Mouse (Mus musculus) central nervous system, embryonic 11.5 days (tissue): ENCODE results near the gene Patl1. TPM values are rescaled to one million over a fixed set of nuclear protein-coding genes. Genes with fewer than 3 reads are reported as not detected.

Experiments used
- polyA plus RNA-seq: library from polyadenylated mRNA; depleted of rRNA; stranded (reverse); fragments of >200 nt; gene quantifications from 2 replicates; pipeline ENCODE4 v1.2.3, GENCODE M21; 2012; rRNA removed

Patl1 gene
- 27.2 and 36.1 TPM in 2 replicates for polyA plus RNA-seq

DNA sequence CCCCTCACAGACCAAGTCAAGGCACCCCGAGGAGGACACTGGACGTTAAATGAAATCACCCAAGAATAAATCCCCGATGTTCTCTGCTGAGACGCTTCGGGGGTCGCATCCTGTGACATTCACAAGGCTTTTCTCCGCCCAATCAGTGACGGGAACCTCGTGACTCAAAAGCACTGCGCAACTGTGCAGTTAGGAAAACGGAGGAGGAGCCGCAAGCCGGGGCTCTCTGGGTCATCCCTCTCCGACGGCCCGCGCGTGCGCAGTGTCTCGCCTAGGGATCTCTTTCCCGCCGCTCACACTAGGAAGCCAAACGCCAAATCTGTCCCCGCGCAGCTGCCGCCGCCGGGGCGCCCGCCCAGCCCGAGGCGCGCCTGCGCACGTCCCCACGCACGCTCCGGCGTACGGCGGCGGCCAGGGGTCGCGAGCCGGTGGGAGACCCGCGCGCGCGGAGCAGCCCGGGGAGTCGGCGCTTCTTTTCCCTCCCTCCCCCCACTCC, at the start of gene Patl1:
TSS of gene Patl1 (plus strand) at position 363 of the 496 bp plus-strand sequence.

DNA sequence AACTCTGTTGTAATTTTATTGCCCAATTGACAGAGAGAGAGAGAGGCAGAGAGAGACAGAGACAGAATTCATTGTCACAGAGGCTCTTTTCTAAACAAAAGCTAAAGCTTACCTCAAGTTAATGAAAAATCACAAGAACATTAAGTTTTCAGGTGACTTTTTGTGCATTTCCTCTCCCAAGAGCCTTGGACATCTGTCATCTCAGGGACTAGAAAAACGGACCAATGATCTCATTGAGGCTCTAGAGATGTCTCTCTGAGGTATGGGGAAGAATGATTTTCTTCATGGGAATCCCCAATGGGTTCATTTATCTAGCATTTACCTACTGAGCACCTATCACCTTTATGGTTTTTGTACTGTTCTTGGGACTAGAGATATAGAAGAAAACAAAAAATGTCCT, 37.2 kb upstream of the Patl1 start, which contains the start of gene Olfr1419:
TSS of gene Olfr1419 (minus strand) at position 101 of the 400 bp plus-strand sequence.

DNA sequence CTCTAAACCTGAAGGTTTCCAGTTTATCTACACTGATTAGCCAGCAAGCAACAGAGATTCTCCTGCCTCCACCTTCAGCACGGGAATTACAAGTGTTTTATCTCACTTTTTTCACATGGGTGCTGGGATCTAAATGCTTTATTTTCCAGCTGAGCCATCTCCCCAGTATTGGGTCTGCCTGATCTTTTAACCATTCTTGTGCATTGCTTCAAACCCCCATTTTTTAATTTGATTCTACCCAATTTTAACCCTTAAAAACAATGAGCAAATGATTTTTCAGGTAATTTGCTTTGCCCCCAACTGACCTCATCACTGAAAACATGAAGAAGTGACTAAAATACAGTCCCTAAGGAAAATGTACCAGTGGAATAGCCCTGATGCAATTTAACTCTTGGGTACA, 25.9 kb upstream of the Patl1 start, which contains the start of gene Olfr1420:
TSS of gene Olfr1420 (plus strand) at position 301 of the 400 bp plus-strand sequence.

DNA sequence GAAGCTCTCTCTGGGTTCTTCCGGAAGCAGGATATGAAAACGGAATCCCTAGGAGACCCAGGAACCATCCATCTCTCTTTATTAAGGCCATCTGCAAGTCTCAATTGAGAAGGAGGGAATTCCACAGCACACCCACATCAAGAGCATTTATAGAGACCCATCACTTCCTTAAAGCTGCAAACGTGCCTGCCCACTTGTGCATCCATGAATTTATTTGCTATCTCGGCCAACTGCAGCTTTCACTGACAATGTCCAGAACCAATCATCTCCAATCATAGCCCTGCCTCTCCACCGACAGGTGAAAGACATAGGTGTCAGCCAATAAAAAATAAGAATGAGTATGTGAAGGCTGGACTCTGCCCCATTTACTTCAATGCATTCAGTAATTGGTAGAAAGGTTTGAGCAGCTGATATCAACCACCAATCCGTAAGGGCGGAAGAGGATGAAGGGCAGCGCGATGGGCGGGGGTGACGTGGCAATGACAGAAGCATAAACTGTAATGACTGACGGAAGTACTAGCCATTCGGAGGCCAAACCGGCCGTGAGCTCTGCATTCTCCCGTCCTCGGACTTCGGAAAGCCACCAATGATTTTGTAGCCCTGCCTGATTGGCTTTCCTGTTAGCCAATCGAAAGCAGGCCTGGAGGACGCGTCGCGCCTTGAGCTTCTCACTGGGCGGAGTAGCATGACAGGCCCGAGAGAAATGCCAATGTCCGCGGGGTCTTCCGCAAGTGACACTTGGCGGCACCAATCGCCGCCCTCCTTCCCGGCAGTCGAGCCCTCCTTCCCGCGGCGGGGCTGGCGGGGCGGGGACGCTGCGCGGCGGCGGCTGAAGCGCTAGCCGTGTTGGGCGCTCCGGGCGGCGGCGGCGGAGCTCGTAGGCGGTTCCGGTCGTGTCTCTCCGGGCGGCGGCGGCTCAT, 53.1 kb downstream of the Patl1 start, which contains the start of gene Osbp:
TSS of gene Osbp (plus strand) at position 919 of the 920 bp plus-strand sequence.

Other genes with a start within 250 kb of the Patl1 start
- not detected in 2 replicates for gene Oosp1, start 221.2 kb upstream of the Patl1 start, polyA plus RNA-seq
- not detected in 2 replicates for gene Oosp3, start 215.3 kb upstream of the Patl1 start, polyA plus RNA-seq
- not detected in 2 replicates for gene Gif, start 164.8 kb upstream of the Patl1 start, polyA plus RNA-seq
- 36.8 and 39.9 TPM in 2 replicates for gene Mrpl16, start 142.0 kb upstream of the Patl1 start, polyA plus RNA-seq
- gene Stx3, start 93.0 kb upstream of the Patl1 start, polyA plus RNA-seq, result 11.3 and 13.5 TPM in 2 replicates
- not detected in 2 replicates for gene Olfr1417, start 73.2 kb upstream of the Patl1 start, polyA plus RNA-seq
- gene Olfr1418, start 51.3 kb upstream of the Patl1 start, polyA plus RNA-seq, result not detected in 2 replicates
- gene Olfr1419, start 37.3 kb upstream of the Patl1 start, polyA plus RNA-seq, result not detected in 2 replicates
- gene Olfr1420, start 25.8 kb upstream of the Patl1 start, polyA plus RNA-seq, result not detected in 2 replicates
- gene Osbp, start 53.5 kb downstream of the Patl1 start, polyA plus RNA-seq, result 32.7 and 32.9 TPM in 2 replicates
- 0.01 TPM in 1 of 2 replicates, not detected in the other for gene Olfr1423, start 128.9 kb downstream of the Patl1 start, polyA plus RNA-seq
- not detected in 2 replicates for gene Olfr1424, start 150.3 kb downstream of the Patl1 start, polyA plus RNA-seq
- not detected in 2 replicates for gene Olfr1425, start 165.3 kb downstream of the Patl1 start, polyA plus RNA-seq
- not detected in 2 replicates for gene Olfr1426, start 179.6 kb downstream of the Patl1 start, polyA plus RNA-seq
- gene Olfr1427, start 190.9 kb downstream of the Patl1 start, polyA plus RNA-seq, result not detected in 2 replicates
- gene Olfr1428, start 203.5 kb downstream of the Patl1 start, polyA plus RNA-seq, result not detected in 2 replicates
- not detected in 2 replicates for gene Olfr76, start 210.8 kb downstream of the Patl1 start, polyA plus RNA-seq